Mouse (Mus musculus) A20 (cell line): Measurements from ENCODE around the gene Pde7b.

ENCODE experiments used
- DNase-seq: peaks from one replicate; pipeline ENCODE4 v3.0.0-alpha.2; 2011; ENCODE audit warnings: low read depth, low spot score

Gene Pde7b

DNA sequence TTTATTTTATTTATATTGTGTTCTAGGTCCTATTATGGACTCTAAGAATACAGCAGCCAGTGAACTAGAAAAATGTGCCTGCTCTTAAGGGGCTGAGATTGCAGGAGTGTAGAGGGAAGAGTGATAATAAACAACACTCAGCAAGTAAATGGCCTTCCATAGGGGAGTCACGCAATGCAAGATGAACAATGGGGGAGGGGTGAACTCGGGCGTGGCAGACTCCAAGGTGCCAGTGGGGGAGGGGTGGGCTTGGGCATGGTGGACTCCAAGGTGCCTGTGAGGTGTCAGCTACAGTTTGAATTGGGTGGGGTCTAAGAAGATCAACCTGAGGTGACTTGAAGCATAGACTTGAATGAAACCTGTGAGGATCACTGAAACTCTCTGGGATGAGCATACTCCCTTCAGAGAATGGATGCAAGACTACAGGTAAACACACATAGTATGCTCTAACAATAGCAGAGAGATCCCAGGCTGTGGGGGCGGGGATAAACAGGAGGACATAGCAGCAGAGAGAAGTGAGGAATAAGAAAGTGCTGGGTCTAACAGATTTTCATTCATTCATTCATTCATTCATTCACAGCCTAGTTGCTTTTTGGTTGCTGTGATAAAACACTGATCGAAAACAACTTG lies 230.9 kb downstream of the Pde7b start:
- DNase-seq: no peak

DNA sequence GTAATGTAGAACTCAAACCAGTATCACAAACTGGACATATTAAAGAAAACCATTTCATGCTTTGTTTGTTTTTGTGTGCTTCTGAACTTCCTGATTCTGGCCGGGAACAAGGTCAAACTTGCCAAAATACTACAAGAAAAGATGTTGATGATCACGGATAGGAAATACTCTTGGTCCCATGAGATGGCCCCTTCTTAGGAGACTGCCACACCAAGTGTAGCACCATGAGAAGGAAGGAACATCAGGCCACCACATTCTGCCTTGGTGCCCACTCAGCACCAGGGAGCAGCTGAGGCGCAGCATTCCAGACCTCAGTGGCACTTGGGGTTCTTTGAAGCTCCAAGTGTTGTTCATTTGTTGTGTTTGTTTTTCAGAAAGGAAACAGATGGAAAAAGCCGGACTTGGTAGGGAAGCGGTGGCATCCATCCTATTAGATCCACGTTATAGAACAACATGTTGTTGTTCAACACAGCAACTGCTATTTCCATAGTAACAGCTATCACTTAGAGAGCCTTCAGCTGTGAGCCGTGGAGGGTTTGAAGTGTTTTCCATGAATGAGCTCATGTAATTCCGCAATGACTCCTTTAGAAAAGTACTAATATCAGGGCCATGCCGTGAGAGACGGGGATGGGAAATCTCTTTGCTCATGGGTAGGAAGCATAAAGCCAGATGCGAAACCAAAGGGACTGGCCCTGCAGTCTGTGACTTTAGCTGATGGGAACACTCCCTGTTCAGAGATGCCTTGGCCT lies 232.5 kb downstream of the Pde7b start:
- no peak for DNase-seq

DNA sequence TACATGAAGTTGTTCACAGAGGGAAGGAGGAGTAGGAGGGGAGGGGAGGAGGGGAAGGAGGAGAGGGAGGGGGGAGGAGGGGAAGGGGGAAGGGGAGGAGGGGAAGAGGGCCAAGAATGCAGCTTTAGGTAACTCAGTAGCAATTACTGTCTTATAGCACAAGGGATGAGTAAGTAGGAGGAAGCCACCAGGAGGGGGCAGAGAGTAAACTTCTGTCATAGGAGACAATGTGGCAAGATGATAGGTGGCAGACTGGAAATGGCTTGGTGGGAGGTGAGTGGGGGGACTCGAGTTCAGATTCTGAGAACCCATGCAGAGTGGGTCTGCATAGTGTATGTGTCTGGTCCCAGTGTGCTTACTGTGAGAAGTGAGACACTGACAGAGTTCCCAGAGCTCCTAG lies 234.1 kb downstream of the Pde7b start:
- DNase-seq: peak; percentile 19

GRCm38 (mm10) chr10:20490281-20490680 lies 234.6 kb downstream of the Pde7b start:
- no peak for DNase-seq

DNA sequence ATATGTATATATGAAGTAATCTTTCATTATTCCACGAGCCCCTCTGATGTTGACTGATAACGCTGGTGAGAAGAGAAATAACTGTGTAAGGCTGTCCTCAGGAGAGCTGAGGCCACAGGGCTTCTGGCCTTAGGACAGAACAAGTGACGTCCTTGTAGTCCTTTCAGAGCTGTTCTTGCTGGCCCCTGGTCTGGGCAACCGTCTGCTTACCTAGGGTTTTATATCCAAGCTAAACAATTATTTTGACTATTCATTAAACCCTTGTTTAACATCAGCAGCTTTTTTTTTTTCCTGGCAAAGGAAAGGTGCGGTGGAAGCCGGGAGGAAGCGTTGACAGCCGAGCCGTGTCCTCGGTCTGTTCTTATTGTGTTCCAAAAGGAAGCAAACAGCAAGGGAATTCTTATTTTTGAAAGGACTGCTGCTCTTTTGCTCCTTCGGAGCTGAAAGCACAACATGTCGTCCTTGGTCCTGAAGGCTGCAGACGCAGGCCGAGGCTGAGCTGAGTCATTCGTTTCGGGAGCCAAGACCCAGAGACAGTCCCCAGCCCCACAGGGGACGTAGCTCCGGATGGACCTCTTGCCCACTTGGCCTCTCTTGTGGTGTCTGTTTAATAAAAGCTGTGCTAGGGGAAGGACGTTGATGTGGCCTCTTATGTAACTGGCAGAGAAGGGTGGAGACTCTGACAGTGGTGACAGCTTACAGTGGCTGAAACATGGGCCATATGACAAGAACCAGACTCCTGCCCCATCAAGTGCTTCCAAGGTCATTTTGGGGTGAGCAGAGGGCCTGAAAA lies 238.2 kb downstream of the Pde7b start:
- no peak for DNase-seq

DNA sequence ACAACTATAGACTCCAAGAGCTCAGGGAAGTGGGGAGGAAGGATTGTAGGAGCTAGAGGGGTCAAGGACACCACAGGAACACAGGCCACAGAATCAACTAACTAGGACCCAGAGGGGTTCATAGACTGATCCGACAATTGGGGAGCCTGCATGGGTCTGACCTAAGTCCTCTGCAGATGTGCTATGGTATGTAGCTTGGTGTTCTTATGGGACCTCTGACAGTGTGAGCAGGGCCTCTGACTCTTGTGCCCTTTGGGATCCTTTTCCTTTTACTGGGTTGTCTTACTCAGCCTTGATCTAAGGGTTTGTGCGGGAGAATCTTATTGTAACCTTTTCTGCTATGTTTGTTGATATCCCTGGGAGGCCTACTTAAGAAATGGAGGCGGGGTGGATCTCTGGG lies 239.1 kb downstream of the Pde7b start:
- no peak for DNase-seq

GRCm38 (mm10) chr10:20479481-20479880 lies 245.4 kb downstream of the Pde7b start:
- no peak for DNase-seq

DNA sequence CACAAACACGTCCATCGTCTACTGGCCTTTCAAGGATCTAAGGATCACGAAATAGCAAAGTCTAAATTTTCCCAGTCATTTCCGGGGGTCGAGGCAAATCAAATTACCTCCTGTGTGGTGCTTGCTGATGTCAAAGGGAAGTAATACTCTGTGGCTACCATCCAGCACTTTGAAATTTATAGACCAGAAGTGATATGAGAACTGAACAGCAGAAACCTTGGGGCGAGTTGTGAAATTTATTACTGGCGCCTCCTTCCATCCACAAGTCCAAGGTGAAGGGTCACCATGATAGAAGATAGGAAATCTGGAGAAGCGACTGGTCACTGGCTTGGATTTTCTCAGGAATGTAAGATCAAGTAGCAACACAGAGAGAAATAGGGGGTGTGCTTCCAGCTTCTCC lies 246.4 kb downstream of the Pde7b start:
- DNase-seq: no peak

- no peak for DNase-seq
These were observed 250.0 kb downstream of the Pde7b start for GRCm38 (mm10) chr10:20474831-20475230.

DNA sequence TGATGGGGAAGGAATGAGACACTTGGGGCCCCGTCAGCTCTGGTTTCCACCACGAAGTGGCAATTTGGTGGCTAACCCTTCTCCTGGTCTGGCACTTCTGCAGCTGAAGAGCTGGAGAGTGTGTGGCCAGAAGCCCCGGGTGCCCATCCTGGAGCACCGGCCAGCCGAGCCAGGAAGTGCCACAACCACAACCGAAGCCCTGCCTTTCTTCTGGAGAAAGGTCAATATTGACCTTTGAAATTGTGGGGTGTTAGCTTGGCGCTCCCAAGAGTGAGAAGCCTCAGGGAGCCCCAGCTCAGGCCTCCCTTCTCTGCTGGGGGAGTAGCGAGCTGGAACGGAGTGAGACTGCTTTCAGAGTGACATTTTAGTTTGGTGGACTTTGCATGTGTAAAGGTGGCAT lies 250.8 kb downstream of the Pde7b start:
- DNase-seq: no peak

DNA sequence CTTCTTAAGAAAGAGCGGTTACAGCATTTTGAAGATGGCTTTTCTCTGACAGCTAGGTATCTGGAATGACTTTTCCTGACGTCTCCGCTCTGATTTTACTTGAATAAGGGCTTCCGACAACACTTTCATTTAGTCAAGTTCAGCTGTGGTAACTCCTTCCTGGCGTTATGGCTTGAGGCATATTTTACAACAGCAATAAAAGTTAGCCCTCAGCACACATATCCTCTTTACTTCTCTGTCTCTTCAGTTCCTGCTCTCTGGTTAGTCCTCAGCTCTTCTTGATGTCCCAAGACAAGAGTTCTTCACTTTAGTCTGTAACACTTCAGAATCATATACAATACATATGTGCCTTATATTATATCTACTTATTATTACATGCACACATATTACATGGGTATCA lies 251.4 kb downstream of the Pde7b start:
- DNase-seq: no peak

DNA sequence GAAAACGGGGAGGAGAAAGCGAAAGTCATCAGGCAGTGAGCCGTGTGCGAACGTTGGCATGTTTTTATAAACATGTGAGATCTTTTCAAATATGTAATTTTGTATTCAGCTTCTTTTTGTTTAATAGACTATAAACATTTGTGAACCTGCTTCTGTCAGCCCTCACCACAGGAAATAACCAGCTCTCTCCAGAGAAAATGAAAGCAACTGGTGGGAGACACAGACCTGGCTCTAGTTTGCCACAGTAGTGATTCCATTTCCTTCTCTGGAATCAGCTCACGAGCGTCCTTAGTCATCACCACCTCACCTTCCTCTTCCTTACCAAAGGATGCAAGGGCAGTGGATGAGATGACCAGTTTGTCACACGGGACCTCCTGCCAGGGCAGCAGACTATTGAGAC lies 252.9 kb downstream of the Pde7b start:
- no peak for DNase-seq

- no peak for DNase-seq
These were observed 260.2 kb downstream of the Pde7b start for GRCm38 (mm10) chr10:20464631-20465030.

GRCm38 (mm10) chr10:20463941-20464340 lies 260.9 kb downstream of the Pde7b start:
- DNase-seq: no peak

GRCm38 (mm10) chr10:20462596-20462995 lies 262.3 kb downstream of the Pde7b start:
- no peak for DNase-seq

DNA sequence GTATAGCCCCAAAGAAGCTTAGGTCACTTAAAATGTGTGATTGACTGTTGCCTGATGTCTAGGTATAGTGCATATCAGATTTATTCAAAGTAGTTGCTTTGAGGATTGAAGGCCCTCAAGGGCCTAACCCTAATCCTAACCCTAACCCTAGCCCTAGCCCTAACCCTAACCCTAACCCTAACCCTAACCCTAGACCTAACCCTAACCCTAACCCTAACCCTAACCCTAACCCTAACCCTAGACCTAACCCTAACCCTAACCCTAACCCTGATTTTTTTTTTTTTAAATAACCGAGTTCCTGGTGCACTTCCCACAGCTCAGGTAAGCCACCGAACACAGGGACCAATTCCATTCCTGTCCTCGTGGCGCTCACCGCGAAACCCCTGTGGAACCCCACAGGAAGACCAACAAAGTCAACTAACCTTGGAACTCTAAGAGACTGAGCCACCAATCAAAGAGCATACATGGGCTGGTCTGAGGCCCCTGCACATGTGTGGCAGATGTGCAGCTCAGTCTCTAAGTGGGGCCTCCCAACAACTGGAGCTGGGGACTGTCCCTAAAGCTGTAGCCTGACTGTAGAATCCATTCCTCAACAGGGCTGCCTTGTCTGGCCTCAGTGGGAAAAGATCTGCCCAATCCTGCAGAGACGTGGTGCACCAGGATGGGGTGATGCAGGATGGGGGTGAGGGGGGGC lies 265.1 kb downstream of the Pde7b start:
- no peak for DNase-seq

- DNase-seq: no peak
These were observed 265.7 kb downstream of the Pde7b start for GRCm38 (mm10) chr10:20459160-20459559.

DNA sequence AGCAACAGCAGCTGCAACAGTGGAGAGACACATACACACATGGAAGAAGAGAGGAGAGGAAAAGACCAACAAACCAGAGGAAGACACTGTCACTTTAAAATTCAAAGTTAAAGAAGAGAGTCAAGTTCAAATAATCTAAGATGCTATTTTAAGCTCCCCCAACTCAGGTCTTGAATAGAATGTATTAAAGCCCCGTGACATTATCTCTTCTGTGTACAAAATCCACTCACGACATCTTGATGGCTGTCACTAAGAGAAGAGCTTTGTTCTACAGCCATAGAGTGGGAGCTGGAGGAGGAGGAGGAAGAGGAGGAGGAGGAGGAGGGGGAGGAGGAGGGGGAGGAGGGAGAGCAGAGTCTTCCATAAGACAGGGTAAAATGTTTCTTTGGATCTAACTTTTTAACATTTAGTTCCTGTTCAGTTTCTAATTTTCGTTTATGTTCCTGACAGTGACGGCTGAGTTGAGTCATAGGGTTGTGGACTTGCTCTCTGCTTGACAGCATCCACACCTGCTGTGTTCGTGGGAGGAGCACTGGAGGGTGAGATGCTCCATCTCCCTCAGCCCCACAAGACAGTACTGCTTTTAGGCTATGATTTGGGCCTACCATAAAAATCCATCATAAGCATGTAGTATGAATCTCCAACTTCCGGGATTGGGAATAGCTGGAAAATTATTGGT lies 270.4 kb downstream of the Pde7b start:
- DNase-seq: no peak

GRCm38 (mm10) chr10:20437428-20437827 lies 287.4 kb downstream of the Pde7b start:
- no peak for DNase-seq

DNA sequence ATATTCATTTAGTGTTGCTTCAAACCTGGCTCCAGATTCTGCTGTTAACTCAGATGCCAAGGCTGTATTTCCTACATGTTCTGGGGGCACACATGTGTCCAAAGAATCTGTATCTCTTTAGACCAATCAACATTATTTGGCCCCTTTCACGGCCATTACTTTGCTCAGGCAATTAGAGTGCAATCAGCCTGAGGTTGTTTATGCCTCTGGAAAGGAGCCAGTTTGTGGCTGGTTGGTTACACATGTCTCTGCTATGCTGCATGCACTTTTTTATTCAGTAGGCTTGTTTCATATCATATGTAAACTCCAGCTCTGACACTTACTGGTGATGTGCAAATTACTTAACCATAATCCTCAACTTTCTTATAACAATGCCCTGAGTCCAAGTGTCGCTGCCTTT lies 287.9 kb downstream of the Pde7b start:
- DNase-seq: no peak

DNA sequence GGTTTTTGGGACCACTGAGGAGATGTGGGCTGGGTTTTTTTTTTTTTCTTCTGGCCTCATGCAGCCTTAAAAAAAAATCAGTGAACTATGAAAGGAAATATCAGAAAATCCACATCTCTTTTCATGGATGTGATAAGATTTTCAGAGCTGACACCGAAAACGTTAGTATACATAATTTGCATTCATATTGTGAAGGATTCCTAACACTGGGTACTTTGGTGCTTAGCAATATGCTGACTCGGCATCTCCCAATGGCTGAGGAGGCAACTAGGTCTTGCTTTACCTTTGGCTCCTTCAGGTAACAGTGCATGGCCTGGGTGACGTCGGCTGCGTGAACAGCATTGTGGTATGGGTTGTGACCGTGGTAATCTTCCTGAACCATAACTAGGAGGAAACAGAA lies 289.0 kb downstream of the Pde7b start:
- DNase-seq: no peak

DNA sequence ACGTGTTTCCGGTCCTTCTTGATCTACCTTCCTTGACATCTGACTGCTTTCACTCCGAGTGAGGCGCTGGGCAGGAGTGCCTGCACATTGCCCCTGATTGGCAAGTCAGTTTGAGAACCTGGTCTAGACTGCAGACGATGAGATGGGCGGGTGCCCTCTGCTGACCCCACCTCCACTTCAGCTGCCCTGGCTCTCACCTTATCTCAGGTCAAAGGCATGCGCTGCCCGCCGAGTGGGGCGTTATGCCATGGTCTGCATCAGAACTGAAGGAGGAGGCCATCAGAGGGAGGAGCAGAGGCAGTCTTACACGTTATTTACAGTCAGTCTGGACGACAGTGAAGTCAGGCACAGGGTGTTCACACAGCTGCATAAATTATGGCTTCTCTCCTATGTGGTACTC lies 293.5 kb downstream of the Pde7b start:
- DNase-seq: no peak
